Mouse (Mus musculus) R1 (cell line): Measurements from ENCODE around the gene Tnik.

Experiments
- DNase-seq: peaks from one replicate; pipeline ENCODE4 v3.0.0-alpha.2; 2018; ENCODE audit warnings: low read depth, low spot score

The Tnik gene

GRCm38 (mm10) chr3:28263002-28263947 lies at the start of gene Tnik:
TSS of gene Tnik (plus strand) at chr3:28263214.
- peak; percentile 83 for DNase-seq

- DNase-seq: no peak
Observed at GRCm38 (mm10) chr3:28214886-28215311, 48.1 kb upstream of the Tnik start.

GRCm38 (mm10) chr3:28217001-28217400 lies 46.0 kb upstream of the Tnik start:
- DNase-seq: peak; percentile 96

GRCm38 (mm10) chr3:28219533-28219932 lies 43.5 kb upstream of the Tnik start:
- no peak for DNase-seq

- DNase-seq: peak; percentile 44
Observed at GRCm38 (mm10) chr3:28219964-28220363, 43.0 kb upstream of the Tnik start.

GRCm38 (mm10) chr3:28224437-28225356 lies 38.3 kb upstream of the Tnik start:
- peak; percentile 9 for DNase-seq

- no peak for DNase-seq
Observed at GRCm38 (mm10) chr3:28225357-28225905, 37.6 kb upstream of the Tnik start.

GRCm38 (mm10) chr3:28226181-28226580 lies 36.8 kb upstream of the Tnik start:
- no peak for DNase-seq

GRCm38 (mm10) chr3:28228930-28229329 lies 34.1 kb upstream of the Tnik start:
- no peak for DNase-seq

- DNase-seq: peak; percentile 38
Observed at GRCm38 (mm10) chr3:28229503-28229902, 33.5 kb upstream of the Tnik start.

GRCm38 (mm10) chr3:28232885-28233284 lies 30.1 kb upstream of the Tnik start:
- no peak for DNase-seq

- DNase-seq: no peak
Observed at GRCm38 (mm10) chr3:28234179-28234578, 28.8 kb upstream of the Tnik start.

GRCm38 (mm10) chr3:28236689-28237088 lies 26.3 kb upstream of the Tnik start:
- DNase-seq: no peak

- no peak for DNase-seq
Observed at GRCm38 (mm10) chr3:28238136-28238535, 24.9 kb upstream of the Tnik start.

GRCm38 (mm10) chr3:28242561-28242960 lies 20.5 kb upstream of the Tnik start:
- DNase-seq: no peak

GRCm38 (mm10) chr3:28244244-28244890 lies 18.6 kb upstream of the Tnik start:
- DNase-seq: no peak

- no peak for DNase-seq
Observed at GRCm38 (mm10) chr3:28248255-28248957, 14.6 kb upstream of the Tnik start.

GRCm38 (mm10) chr3:28255711-28256110 lies 7.3 kb upstream of the Tnik start:
- no peak for DNase-seq

- DNase-seq: peak; percentile 70
Observed at GRCm38 (mm10) chr3:28262371-28263001, 528 bp upstream of the Tnik start.
